Comparison of ENCODE assay signal across 28 mouse cellular contexts in the genomic region with DNA sequence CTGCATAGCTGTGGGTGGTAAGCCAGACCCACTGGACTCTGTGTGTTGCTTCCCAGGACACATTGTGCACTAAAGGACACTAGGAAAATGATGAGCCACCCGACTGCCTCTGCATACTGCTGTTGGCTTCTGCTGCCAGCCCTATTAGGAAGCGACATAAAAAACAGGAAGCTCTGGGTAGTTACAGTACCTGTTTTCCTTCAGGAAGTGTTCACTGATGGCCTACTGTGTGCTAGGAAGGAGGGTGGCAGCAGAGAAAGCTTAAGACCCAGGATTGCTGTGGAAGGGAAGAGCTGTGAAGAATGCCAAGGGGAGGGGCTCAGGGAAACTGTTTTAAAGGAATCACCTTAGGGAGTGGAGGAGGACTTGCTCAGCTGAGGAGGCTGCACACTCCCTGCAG.
"Had no signal": no experiment of that assay in that cellular context is flagged by ENCODE, and none has a peak within 500 bp of the region (broad histone marks: within the 10 kb centered on the region; RNA-seq: fewer than 3 reads in every experiment).

No protein-coding gene starts in this region.

- H3K27ac ChIP-seq: embryonic facial prominence, embryonic 10.5 days; embryonic facial prominence, embryonic 12.5 days; embryonic facial prominence, embryonic 13.5 days; embryonic facial prominence, embryonic 15.5 days; forebrain, embryonic 10.5 days; forebrain, embryonic 12.5 days; forebrain, embryonic 13.5 days; forebrain, embryonic 15.5 days; gastrocnemius, adult 2 months; heart, adult 2 months; heart, embryonic 10.5 days had no signal

- H3K4me1 ChIP-seq: forebrain, embryonic 12.5 days; forebrain, embryonic 13.5 days; forebrain, embryonic 15.5 days had no signal

- H3K27me3 ChIP-seq: embryonic facial prominence, embryonic 12.5 days; embryonic facial prominence, embryonic 13.5 days; embryonic facial prominence, embryonic 15.5 days; forebrain, embryonic 12.5 days; forebrain, embryonic 13.5 days; forebrain, embryonic 15.5 days had no signal

- H3K9ac ChIP-seq: embryonic facial prominence, embryonic 12.5 days; embryonic facial prominence, embryonic 13.5 days; embryonic facial prominence, embryonic 15.5 days; forebrain, embryonic 12.5 days; forebrain, embryonic 13.5 days; forebrain, embryonic 15.5 days; forebrain, postnatal 0 days had no signal

- ATAC-seq: forebrain, embryonic 13.5 days; forebrain, embryonic 14.5 days; forebrain, embryonic 15.5 days; forebrain, embryonic 16.5 days; forebrain, postnatal 0 days had no signal

- H3K9me3 ChIP-seq: embryonic facial prominence, embryonic 10.5 days; embryonic facial prominence, embryonic 12.5 days; embryonic facial prominence, embryonic 13.5 days; embryonic facial prominence, embryonic 15.5 days; forebrain, embryonic 10.5 days; forebrain, embryonic 12.5 days; forebrain, embryonic 13.5 days; forebrain, embryonic 15.5 days; heart, embryonic 10.5 days had no signal

- H3K4me3 ChIP-seq: embryonic facial prominence, embryonic 10.5 days; embryonic facial prominence, embryonic 12.5 days; embryonic facial prominence, embryonic 13.5 days; embryonic facial prominence, embryonic 15.5 days; erythroblast, embryonic 14.5 days; forebrain, embryonic 10.5 days; forebrain, embryonic 12.5 days; forebrain, embryonic 13.5 days; forebrain, embryonic 15.5 days; gastrocnemius, adult 2 months; heart, adult 2 months; heart, embryonic 10.5 days had no signal

- DNase-seq: cerebellum, adult 9-10 months; cerebellum, adult 9-11 months; cerebellum, postnatal 10 days; cerebellum, postnatal 14 days; cerebellum, postnatal 25 days; cerebellum, postnatal 36 days; embryo, embryonic 11 days; forebrain, postnatal 0 days; gastrocnemius, adult 2 months; gastrocnemius, postnatal 10 days; gastrocnemius, postnatal 14 days; gastrocnemius, postnatal 25 days; gastrocnemius, postnatal 36 days; heart, adult 11 months; heart, adult 18-20 months; heart, adult 2 months had no signal

- H3K4me2 ChIP-seq: embryonic facial prominence, embryonic 12.5 days; embryonic facial prominence, embryonic 13.5 days; embryonic facial prominence, embryonic 15.5 days; forebrain, embryonic 12.5 days; forebrain, embryonic 13.5 days; forebrain, embryonic 15.5 days had no signal
